Mouse (Mus musculus) forelimb bud, embryonic 11.5 days (tissue): ENCODE measurements around the gene Taf3.

Experiments used
- DNase-seq: peaks from one replicate; pipeline ENCODE4 v3.0.0-alpha.2; 2012; ENCODE audit warnings: low read depth, low spot score

The Taf3 gene

GRCm38 (mm10) chr2:9956546-9956945 lies 91.8 kb downstream of the Taf3 start:
- no peak for DNase-seq

DNA sequence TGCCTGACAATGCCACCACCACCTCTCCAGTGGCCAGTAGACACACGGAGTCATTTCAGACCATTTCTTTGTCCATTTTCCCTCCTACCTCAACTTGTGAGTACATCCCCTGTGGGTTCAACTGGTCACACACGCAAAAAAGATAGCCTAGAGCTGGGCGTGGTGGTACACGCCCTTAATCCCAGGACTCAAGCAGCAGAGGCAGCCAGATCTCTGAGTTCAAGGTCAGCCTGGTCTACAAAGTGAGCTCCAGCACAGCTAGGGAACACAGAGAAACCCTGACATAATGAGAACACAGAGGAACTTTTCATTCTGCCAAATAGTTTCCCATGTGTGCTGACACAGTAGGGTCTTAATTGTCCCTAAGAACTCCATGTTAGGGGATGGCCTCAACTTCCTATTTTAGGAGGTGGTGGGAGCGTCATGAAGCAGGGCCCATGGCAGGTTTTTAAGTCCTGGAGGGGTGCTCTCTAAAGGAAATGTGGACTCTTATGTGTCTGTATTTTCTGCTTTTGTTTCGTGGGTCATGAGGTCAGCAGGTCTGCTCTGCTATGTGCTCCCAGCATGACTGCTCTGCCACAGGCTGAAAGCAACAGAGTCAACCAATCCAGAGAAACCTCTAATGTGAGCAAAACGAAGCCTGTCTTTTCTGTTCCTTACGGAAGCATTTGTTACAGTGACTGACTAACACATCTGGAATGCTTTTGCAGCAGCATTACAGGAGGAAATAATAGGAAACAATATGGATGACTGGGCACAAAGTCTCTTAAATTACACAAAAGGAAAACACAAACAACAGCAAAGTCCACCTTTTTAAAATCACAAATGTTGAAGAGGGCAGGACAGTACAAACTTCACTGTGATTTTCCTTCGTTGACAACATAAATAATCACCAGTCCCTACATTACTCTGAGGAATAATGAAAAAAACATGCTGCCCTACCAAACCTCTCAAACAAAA lies 92.5 kb downstream of the Taf3 start:
- DNase-seq, result peak; percentile 77

- DNase-seq, result no peak
These were observed 101.7 kb downstream of the Taf3 start for GRCm38 (mm10) chr2:9946739-9947138.

DNA sequence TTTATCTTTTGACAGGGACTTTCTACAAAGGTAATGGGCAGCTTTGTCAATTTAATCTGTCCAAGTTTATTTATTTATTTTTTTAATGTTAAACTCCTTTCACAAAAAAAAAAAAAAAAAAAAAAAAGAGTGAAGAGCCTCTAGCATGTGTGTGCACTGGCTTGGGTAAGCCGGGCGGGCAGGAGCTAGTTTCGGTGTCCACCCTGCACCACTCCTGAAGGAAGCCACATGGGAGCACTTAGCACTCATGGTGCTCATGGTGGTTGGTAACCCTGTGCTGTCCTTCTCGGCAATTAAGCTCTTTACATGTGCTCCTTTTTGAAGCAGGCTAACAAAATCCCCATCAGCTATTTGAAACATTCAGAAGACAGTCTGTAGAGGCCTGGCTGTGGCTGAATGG lies 102.8 kb downstream of the Taf3 start:
- no peak for DNase-seq

DNA sequence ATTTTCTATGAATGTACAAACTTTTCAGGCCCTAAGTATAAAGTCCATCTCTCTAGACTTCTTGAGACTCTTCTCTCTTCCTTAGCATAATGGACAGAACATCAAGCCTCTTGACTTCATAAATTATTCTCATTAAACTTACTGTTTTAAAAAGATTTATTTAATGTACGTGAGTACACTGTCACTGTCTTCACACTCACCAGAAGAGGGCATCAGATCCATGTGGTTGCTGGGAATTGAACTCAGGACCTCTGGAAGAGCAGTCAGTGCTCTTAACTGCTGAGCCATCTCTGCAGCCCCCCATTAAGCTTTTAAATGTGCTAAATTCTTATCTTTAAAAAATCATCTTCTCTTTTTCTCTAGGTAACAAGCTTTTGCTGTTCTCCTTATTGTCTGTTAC lies 105.4 kb downstream of the Taf3 start:
- DNase-seq, result no peak

- no peak for DNase-seq
These were observed 109.1 kb downstream of the Taf3 start for GRCm38 (mm10) chr2:9939250-9939649.

DNA sequence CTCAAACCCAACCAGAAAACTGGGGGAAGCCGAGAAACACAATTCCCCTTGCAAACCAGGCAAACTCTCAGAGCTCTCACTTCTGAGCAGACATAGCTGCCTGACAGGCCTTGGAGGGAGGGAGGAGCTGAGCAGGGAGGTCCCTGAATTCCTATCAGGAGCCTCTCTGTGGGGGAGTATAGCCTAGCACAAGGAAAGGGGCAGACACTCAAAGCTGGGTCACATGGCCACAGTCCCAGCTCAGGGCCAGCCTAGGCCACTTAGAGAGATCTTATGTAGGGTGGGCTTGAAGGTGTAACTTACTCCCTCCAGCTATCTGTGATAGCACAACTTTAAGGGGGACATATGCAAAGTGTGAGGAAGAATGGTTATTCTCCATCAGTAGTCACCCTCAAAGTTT lies 112.4 kb downstream of the Taf3 start:
- no peak for DNase-seq

DNA sequence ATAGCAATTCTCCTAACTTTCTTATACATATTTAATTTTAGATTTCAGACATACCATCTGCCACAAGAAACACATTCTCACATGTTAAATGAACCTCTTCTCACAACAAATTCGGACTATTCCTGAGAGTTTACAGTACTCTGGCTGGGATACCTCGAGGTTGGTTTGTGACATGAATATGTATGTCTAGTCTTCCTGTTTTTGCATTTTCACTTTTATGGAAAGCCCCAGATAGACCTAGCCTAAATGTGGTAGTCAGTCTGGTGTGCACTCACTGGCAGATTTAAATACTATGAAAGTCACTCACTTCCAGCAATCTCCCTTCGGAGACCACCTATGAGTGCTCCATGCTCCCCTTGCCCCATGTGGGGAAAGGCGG lies 121.5 kb downstream of the Taf3 start:
- DNase-seq, result no peak

DNA sequence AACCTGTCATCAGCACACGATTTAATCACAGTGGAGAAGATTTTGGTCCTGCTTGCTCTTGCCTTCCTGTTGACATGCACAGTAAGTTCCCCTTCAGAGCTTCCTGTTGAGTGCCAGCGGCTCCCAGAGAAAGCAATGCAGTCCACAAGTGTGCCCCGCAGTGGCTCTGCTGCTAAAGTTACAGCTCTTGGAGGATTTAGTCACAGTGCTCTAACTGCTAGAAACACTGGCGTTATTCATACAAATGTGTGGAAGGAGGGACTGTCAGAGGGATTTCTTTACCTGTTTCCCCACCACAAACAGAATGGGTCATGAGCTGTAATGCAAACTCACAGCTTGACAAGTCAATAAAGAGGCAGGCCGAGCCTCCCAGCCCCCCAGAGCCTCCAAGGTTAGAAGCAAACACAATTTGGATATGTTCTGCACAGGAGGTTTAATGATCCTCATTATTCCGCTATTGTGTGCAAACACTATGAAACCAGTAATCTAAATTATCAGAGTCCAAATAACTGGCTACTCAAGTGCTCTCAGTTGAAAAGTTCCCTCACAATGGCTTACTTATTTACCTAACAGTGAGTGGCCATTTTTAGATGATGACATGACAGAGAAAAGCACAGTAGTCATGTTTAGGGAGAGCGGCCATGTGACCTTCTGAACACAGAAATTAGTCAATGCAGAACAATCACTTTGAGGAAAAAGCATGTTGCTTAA lies 122.0 kb downstream of the Taf3 start:
- DNase-seq, result no peak

- DNase-seq, result no peak
These were observed 129.5 kb downstream of the Taf3 start for GRCm38 (mm10) chr2:9918691-9919471.

- DNase-seq, result no peak
These were observed 130.8 kb downstream of the Taf3 start for GRCm38 (mm10) chr2:9917602-9918001.

- DNase-seq, result no peak
These were observed 142.4 kb downstream of the Taf3 start for GRCm38 (mm10) chr2:9905995-9906394.

GRCm38 (mm10) chr2:9903854-9904560 lies 144.4 kb downstream of the Taf3 start:
- no peak for DNase-seq

DNA sequence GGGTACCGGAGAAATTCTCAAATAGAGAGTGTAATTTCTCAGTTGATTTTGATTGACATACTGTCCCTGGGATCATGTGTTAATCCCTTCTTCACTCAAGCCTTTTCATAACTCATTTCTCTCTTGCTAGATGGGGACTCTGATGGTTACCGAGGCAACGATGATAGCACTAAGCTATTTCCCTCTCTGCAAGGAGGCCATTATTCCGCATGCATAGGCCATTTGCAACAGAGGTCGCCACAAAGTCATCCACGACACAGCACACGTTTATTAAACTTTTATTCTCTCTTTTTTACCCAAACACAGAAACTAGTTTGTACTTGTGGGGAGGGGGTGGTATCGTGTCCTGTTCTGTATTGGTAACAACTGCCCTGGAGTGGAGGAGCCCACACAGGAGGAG lies 150.6 kb downstream of the Taf3 start:
- no peak for DNase-seq

DNA sequence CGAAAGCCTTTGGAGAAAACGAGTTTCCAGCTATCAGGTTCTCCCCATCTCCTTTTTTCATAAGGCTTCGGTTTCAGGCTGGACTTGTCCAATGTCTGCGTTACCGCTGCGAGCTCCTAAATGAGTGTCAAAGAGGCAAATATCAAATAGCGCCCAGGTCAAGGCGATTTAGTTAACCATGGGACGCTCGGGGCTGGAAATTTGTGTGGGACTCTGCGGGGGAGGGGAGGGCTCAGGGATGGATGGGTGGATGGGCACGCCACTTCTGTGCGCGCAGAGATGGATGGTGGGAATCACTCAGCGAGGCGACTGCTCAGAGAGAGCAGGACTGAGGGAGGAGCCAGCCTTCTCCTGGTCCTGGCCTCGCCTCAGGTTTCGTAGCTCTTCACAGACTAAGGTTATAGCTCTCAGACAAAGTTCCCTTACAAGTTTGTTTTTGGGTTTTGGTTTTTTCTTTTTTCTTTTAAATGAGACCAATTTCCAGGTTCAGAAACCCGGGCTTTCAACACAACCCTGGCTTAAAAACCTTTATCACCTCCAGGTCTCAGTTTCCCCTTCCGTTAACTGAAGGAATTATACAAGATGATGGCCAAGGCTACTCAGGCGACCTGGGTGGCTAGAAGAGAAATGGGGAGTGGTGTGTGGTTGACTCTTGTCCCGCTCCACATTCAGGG lies 152.2 kb downstream of the Taf3 start:
- DNase-seq, result no peak

GRCm38 (mm10) chr2:9894836-9895593 lies 153.4 kb downstream of the Taf3 start:
- DNase-seq, result no peak

DNA sequence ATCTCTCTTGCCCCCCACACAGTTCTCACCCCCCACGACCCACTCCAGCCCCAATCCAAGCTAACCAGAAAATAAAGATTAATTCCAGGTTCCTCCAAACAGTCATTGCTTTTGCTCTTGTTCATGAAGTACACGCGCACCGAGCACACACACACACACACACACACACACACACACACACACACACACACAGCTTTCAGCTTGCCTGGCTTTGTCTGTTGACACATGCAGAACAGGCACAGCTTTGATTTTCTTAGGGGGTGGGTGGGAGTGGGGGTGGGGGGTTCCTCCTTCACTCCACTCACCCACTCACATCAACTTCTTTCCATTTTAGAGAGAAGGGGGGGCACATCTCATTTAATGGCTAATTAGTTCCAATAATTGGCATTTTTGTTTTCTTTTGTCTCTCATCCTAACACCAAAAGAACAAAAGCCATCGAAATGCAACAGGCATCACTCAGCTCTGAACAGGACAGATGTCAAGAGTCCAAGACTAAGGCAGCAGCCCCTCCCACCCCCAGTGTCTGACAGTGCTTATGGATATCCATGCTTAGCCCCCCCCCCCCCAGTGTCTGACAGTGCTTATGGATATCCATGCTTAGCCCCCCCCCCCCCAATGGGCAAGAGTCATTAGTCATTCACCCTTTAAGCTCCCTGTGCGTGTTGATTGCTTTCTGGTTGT lies 155.0 kb downstream of the Taf3 start:
- no peak for DNase-seq

GRCm38 (mm10) chr2:9892541-9892940 lies 155.9 kb downstream of the Taf3 start:
- no peak for DNase-seq

GRCm38 (mm10) chr2:9890906-9891305 lies 157.5 kb downstream of the Taf3 start:
- DNase-seq, result no peak

- no peak for DNase-seq
These were observed 158.1 kb downstream of the Taf3 start for GRCm38 (mm10) chr2:9890251-9890650.
